Mouse (Mus musculus) v-Abl transformed pro-B cells (cell line): ENCODE data around the gene Med15.

Experiments
- in situ Hi-C, 2 experiments: fragments of 400-800 bp; cut with MboI; formaldehyde crosslinking; loops; one replicate each; pipeline ENCODE4 v1.15.1; 2025; ENCODE audit not compliant: unreplicated experiment in 2 of 2

Med15 gene

GRCm38 (mm10) chr16:17736156-17736555 lies 3.5 kb upstream of the Med15 start:
- in situ Hi-C loops, result loop anchor here in 1 of 2 experiments (10.0 kb wide), 1 partner anchor 181 kb away; no protein-coding TSS in a partner anchor

- in situ Hi-C loops, result loop anchor here in 1 of 2 experiments (10.0 kb wide), 1 partner anchor 180 kb away; no protein-coding TSS in a partner anchor
Observed at GRCm38 (mm10) chr16:17734872-17735271, 2.2 kb upstream of the Med15 start.

GRCm38 (mm10) chr16:17733646-17734045 lies 955 bp upstream of the Med15 start:
- in situ Hi-C loops, result loop anchor here in 1 of 2 experiments (10.0 kb wide), 1 partner anchor 179 kb away; no protein-coding TSS in a partner anchor

- in situ Hi-C loops, result loop anchor here in 1 of 2 experiments (10.0 kb wide), 1 partner anchor 178 kb away; no protein-coding TSS in a partner anchor
Observed at GRCm38 (mm10) chr16:17732431-17732830, 260 bp downstream of the Med15 start.

- in situ Hi-C loops, result loop anchor here in 1 of 2 experiments (10.0 kb wide), 1 partner anchor 177 kb away; no protein-coding TSS in a partner anchor
Observed at GRCm38 (mm10) chr16:17732021-17732420, 670 bp downstream of the Med15 start.

- in situ Hi-C loops, result loop anchor here in 1 of 2 experiments (10.0 kb wide), 1 partner anchor 175 kb away; no protein-coding TSS in a partner anchor
Observed at GRCm38 (mm10) chr16:17729974-17730373, 2.7 kb downstream of the Med15 start.

- in situ Hi-C loops, result no loop called here
Observed at GRCm38 (mm10) chr16:17727179-17727861, 5.4 kb downstream of the Med15 start.

- in situ Hi-C loops, result no loop called here
Observed at GRCm38 (mm10) chr16:17724448-17724847, 8.2 kb downstream of the Med15 start.

- in situ Hi-C loops, result no loop called here
Observed at GRCm38 (mm10) chr16:17723325-17723626, 9.4 kb downstream of the Med15 start.

GRCm38 (mm10) chr16:17722461-17723324 lies 10.0 kb downstream of the Med15 start:
- in situ Hi-C loops, result no loop called here

- in situ Hi-C loops, result no loop called here
Observed at GRCm38 (mm10) chr16:17721822-17722460, 10.8 kb downstream of the Med15 start.

- in situ Hi-C loops, result no loop called here
Observed at GRCm38 (mm10) chr16:17721114-17721808, 11.4 kb downstream of the Med15 start.

GRCm38 (mm10) chr16:17717791-17718190 lies 14.9 kb downstream of the Med15 start:
- in situ Hi-C loops, result no loop called here

GRCm38 (mm10) chr16:17707541-17707940 lies 25.1 kb downstream of the Med15 start:
- in situ Hi-C loops, result no loop called here

- in situ Hi-C loops, result no loop called here
Observed at GRCm38 (mm10) chr16:17701043-17701405, 31.7 kb downstream of the Med15 start.

- in situ Hi-C loops, result no loop called here
Observed at GRCm38 (mm10) chr16:17700386-17701042, 32.2 kb downstream of the Med15 start.

- in situ Hi-C loops, result no loop called here
Observed at GRCm38 (mm10) chr16:17694860-17695259, 37.8 kb downstream of the Med15 start.

GRCm38 (mm10) chr16:17669886-17670285 lies 62.8 kb downstream of the Med15 start:
- in situ Hi-C loops, result no loop called here

GRCm38 (mm10) chr16:17665568-17665967 lies 67.1 kb downstream of the Med15 start:
- in situ Hi-C loops, result no loop called here
